Mouse (Mus musculus) olfactory bulb, adult 2 months (tissue): ENCODE data around the gene Camk2n1. TPM values are rescaled to one million over a fixed set of nuclear protein-coding genes. Genes with fewer than 3 reads are reported as not detected.
"Not testable (repeated sequence)": the region's sequence is repeated elsewhere in the genome, so short reads cannot be mapped to it uniquely, and the experiment has no call there.

Experiments
- H3K27ac ChIP-seq: fragments of 200-500 bp; 2 replicates; pipeline ENCODE4 v1.5.1; 2012; ENCODE audit warnings: low read depth, low read length; ENCODE audit not compliant: insufficient read depth
- H3K4me1 ChIP-seq: fragments of 200-500 bp; 2 replicates; pipeline ENCODE4 v1.6.1; 2012; ENCODE audit warnings: low read length; ENCODE audit not compliant: control insufficient read depth, insufficient read depth
- H3K4me3 ChIP-seq: fragments of 200-500 bp; 2 replicates; pipeline ENCODE4 v1.5.1; 2012; ENCODE audit warnings: mild to moderate bottlenecking, low read depth, low read length, moderate library complexity; ENCODE audit not compliant: insufficient read depth
- CTCF ChIP-seq: fragments of 200-500 bp; IDR thresholded peaks from 2 replicates; pipeline ENCODE4 v1.5.1; 2012; ENCODE audit warnings: low read depth, mild to moderate bottlenecking, low read length, moderate library complexity; ENCODE audit not compliant: insufficient read depth
- POLR2A ChIP-seq: fragments of 200-500 bp; IDR thresholded peaks from 2 replicates; pipeline ENCODE4 v1.6.1; 2012; ENCODE audit warnings: mild to moderate bottlenecking, low read depth, low read length, moderate library complexity; ENCODE audit not compliant: insufficient read depth
- WGBS: fragments of 180-500 bp; shearing (Covaris S2); methylation state at CpG from one replicate; pipeline ENCODE4 v1.1.7; 2018; 5-methylcytosine and 5-hydroxymethylcytosine counted together
- polyA plus RNA-seq: library from polyadenylated mRNA; stranded (reverse); fragments of >200 nt; gene quantifications from 2 replicates; pipeline ENCODE4 v1.2.4, GENCODE M21; 2012; ENCODE audit warnings: low replicate concordance; ENCODE audit not compliant: missing spikeins, insufficient read depth, insufficient read length

Camk2n1 gene
- polyA plus RNA-seq, 1 experiment, result 114 TPM

DNA sequence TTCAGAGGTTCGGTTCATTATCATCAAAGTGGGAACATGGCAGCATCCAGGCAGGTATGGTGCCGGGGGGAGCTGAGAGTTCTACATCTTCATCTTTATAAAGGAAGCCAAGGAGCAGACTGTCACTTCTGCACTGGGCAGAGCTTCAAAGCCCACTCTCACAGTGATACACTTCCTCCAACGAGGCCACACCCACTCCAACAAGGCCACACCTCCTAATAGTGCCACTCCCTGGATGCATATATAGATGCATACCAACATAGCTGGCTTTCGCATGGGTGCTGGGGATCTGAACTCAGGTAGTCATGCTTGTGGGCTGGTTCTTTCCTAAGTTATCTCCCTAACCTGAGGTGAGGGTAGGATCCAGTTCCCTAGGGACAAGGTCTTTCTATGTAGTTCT, 36.2 kb upstream of the Camk2n1 start:
- H3K27ac ChIP-seq, result peak overlapping the region; percentile 75
- TF ChIP-seq CTCF, result no peak
- no peak for TF ChIP-seq POLR2A

DNA sequence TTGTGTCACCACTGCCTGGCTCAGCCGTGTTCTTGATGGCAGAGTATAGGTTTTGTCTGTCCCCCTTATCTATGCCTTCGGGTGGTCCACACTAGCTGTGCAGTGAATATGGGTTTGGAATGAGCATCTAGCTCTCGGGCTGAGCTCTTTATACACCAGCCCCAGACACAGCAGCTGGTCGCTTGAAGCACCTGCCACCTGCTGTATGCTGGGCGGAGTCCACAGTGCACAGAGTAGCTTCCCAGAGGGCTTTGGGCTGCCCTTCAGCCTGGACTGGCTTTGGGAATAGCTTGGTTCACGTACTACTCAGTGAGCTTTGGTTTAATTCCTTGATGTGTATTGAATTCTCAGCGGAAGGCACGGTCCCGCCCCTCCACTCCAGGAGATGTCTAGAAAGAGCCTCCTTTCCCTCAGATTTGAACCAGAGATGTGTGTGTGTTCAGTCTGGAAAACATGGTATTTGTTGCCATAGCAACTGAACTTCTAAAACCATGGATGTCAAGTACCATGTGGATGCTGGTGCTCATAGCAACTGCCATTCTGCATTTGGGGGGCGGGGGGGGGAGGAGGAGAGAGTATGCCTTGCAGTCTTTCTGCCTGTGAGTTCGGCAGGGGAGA, 35.7 kb upstream of the Camk2n1 start:
- 20% methylated on average over 11 of the region's 11 CpGs for WGBS
- H3K4me1 ChIP-seq, result peaks cover 51% of the 10 kb centered on the region
- H3K4me3 ChIP-seq, result no peak overlapping the region
- peak overlapping the region; percentile 89 for H3K27ac ChIP-seq
- TF ChIP-seq POLR2A, result no peak
- TF ChIP-seq CTCF, result no peak

More for the DNA sequence above, 36.2 kb upstream of the Camk2n1 start:
- H3K4me1 ChIP-seq, result peaks cover 52% of the 10 kb centered on the region
- WGBS, result 76% methylated on average over 4 of the region's 4 CpGs
- no peak overlapping the region for H3K4me3 ChIP-seq

DNA sequence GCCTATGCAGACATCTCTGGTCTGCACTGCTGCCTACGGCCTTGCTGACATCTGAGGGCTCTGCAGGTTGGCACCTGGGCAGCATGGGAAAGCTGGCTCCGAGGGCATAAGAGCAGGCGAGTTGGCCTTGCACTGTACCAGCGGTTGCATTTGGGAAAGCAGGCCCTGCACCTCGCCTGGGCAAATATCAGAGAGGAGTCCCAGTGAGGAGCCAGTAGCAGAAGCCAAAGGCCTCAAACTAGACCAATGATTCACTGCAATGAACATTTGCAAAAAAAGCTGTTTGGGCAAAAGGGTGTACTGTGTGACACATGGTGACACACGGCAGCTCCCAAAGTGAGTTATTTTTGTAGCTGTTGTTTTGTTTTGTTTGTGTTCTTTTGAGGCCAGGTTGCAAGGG, 29.1 kb upstream of the Camk2n1 start:
- H3K4me1 ChIP-seq, result peaks cover 7% of the 10 kb centered on the region
- WGBS, result 83% methylated on average over 6 of the region's 6 CpGs
- TF ChIP-seq POLR2A (no peak), CTCF (no peak)
- H3K27ac ChIP-seq, result no peak overlapping the region
- H3K4me3 ChIP-seq, result no peak overlapping the region

DNA sequence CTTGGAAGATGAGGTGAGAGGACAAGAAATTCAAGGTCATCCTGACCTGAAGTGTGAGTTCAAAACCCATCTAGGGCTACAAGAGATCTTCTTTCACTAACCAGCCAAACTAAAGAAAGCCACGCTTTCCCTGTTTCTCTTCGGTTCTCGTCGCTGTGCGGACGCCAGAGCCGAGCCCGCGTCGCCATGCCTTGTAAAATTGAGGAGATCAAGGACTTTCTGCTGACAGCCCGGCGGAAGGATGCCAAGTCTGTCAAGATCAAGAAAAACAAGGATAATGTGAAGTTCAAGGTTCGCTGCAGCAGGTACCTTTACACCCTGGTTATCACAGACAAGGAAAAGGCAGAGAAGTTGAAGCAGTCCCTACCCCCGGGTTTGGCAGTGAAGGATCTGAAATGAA, 28.5 kb upstream of the Camk2n1 start:
- 96% methylated on average over 14 of the region's 14 CpGs for WGBS
- not testable (repeated sequence) for H3K4me1 ChIP-seq, H3K4me3 ChIP-seq

DNA sequence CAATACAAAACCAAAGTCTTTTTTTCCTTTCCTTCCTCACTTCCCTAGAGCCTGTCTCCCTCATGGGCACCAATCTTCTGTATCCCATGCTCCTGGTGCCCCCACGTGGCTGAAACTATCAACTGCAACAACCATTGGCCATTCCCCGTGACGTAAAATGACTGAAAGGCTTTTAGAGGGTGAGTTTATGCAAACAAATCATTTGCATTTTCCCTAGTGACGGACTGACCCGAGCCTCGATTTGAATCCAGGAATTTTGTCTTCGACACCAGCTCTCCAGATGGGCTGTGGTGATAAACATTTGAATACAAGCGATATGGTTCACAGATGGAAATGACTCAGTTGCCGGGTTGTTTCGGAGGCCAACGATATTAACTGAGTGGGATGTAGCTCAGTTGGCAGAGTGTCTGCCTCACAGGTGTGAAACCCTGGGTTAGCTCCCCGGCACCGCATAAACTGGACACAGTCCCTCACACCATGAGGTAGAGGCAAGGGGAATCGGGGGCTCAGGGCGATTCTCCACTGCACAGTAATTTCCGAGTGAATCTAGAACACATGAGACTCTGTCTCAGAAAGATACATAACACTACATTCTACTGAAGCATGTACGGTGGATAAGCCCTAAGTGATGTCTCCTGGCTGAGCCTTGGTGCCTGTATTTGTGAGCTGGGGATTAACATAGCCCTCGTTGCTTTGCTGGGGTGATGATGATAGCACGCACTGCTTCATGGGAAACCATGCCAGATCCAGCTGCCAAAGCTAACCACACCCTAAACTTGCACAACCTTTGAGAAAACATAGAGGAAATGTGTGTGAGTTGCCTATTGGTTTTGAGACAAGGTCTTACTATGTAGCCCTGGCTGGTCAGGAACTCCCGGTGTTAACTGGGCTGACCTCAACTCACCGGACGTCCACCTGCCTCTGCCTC, 27.1 kb upstream of the Camk2n1 start:
- TF ChIP-seq CTCF (peak; percentile 44; the same call in 1 of the 2 replicates), POLR2A (no peak)
- Histone ChIP-seq H3K4me3 (no peak overlapping the region), H3K27ac (no peak overlapping the region), H3K4me1 (peaks cover 2% of the 10 kb centered on the region; the same call in 1 of the 2 replicates)
- WGBS, result 32% methylated on average over 22 of the region's 22 CpGs

More for the DNA sequence above, 28.5 kb upstream of the Camk2n1 start:
- H3K27ac ChIP-seq, result not testable (repeated sequence)

DNA sequence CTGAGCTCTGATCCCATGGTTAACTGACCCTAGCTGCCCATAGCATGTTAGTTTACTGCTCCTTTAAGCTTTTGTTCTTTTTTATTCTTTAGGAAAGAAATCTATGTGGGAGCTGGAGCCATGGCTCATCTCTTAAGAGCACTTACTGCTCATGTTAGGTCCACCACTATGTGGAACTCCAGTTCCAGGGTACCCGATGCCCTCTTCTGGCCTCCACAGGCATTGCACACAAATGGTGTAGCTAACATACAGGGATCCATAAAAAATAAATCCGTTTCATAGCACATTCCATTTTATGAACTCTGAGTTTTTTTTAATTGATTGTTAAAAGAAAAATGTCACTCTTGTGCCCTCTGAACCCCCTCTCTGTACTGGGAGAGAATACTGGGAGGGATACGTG, 24.3 kb upstream of the Camk2n1 start:
- WGBS, result 42% methylated on average over 3 of the region's 3 CpGs
- Histone ChIP-seq H3K27ac (no peak overlapping the region), H3K4me1 (peaks cover 2% of the 10 kb centered on the region; the same call in 1 of the 2 replicates), H3K4me3 (no peak overlapping the region)
- TF ChIP-seq CTCF, result no peak
- no peak for TF ChIP-seq POLR2A

DNA sequence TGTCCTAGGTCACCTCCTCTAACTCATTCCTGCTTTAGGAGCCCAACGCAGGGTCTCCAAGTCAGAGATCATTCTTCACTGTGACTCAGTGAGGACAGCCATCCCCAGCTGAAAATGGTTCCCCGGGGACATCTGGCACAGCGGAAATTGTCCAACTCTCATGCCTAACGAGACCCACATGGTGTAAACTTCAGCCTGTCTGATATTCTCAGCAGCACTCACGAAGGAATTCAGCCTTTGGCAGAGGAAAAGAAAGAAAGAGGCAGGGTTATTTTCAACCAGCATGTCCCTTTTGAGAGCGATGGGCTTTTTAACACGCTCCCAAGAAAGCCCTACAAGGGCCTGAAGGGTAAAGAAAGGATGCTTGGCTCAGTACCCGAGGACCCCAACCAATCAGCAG, 22.8 kb upstream of the Camk2n1 start:
- Histone ChIP-seq H3K4me1 (peaks cover 8% of the 10 kb centered on the region), H3K4me3 (no peak overlapping the region), H3K27ac (no peak overlapping the region)
- WGBS, result 17% methylated on average over 8 of the region's 8 CpGs
- TF ChIP-seq CTCF, result no peak

DNA sequence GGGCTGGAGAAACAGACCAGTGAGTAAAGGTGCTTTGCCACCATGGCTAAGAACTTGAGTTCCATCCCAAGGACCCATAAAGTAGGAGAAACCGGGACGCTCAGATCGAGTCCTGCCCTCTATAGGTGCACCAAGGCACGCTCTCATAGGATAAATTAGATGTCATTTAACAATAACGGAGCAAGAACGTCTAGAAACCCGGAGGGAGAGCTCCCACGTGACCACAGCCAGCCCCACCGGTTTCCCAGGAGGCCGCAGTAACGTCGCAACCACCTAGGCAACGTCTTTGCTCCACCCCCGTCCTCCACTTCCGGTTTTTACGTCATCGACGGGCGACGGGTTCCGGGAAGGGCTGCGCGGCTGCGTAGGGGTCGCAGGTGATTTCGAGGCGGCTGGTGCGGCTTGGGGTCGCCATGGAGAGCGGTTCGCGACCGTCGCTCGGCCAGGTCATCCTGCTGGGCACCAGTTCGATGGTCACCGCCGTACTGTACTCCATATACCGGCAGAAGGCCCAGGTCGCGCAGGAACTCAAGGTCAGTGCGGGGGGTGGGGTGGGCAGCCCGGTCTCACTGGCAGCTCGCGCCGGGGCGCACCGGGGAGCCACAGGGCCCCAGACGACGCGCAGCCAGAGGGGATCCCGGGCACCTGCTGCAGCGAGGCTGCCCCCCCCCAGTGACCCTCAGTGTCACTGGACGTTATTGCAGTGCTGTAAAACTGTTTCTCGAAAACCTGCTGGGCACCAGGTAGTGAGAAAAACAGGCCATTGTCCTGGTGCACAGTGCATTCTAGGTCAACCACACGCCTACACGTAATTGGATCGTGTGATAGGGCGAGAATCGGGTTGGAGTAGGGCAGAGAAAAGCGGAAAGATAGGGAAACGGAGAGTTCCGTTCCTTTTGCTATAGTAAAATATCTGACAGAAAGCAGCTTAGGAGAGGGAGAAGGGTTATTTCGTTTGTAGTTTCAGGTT, 19.5 kb upstream of the Camk2n1 start, which contains the start of gene Mul1:
Gene Mul1, plus strand, starts transcription at position 325 of the 970 bp plus-strand sequence.
- WGBS, result under 1% methylated on average over 64 of the region's 64 CpGs
- peak within 1 kb of the TSS; percentile 60 for H3K4me3 ChIP-seq
- H3K4me1 ChIP-seq, result peaks cover 6% of the 10 kb centered on the region
- peak within 1 kb of the TSS; percentile 41; the same call in 1 of the 2 replicates for H3K27ac ChIP-seq
- TF ChIP-seq CTCF (no peak), POLR2A (peak; percentile 61; the same call in 1 of the 2 replicates)

DNA sequence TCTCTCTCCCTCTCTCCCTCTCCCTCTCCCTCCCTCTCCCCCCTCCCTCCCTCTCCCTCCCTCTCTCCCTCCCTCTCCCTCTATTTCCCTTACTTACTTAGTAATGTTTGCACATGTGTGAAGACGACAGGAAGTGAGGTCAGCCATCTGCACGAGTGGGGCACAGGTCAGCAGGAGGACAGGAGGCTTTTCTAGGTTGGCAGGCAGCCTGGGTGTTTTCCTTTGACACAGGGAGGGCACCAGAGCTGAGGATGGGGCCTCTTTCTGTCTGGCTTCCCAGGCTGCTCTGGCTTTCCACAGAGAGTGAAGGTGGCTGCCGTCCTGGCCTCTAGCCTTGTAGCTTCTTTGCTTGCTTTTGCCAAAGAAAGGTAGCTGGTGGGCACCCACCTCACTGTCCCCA, 14.1 kb upstream of the Camk2n1 start:
- no peak overlapping the region for H3K27ac ChIP-seq
- TF ChIP-seq POLR2A, result no peak
- no peak for TF ChIP-seq CTCF
- H3K4me1 ChIP-seq, result peaks cover 8% of the 10 kb centered on the region
- WGBS, result 71% methylated on average over 3 of the region's 3 CpGs
- H3K4me3 ChIP-seq, result no peak overlapping the region
